Mouse (Mus musculus) olfactory bulb, adult 2 months (tissue): ENCODE measurements around the gene Krt8.

ENCODE experiments used
- CTCF ChIP-seq: fragments of 200-500 bp; IDR thresholded peaks from 2 replicates; pipeline ENCODE4 v1.5.1; 2012; ENCODE audit warnings: low read depth, mild to moderate bottlenecking, low read length, moderate library complexity; ENCODE audit not compliant: insufficient read depth
- POLR2A ChIP-seq: fragments of 200-500 bp; IDR thresholded peaks from 2 replicates; pipeline ENCODE4 v1.6.1; 2012; ENCODE audit warnings: mild to moderate bottlenecking, low read depth, low read length, moderate library complexity; ENCODE audit not compliant: insufficient read depth

DNA sequence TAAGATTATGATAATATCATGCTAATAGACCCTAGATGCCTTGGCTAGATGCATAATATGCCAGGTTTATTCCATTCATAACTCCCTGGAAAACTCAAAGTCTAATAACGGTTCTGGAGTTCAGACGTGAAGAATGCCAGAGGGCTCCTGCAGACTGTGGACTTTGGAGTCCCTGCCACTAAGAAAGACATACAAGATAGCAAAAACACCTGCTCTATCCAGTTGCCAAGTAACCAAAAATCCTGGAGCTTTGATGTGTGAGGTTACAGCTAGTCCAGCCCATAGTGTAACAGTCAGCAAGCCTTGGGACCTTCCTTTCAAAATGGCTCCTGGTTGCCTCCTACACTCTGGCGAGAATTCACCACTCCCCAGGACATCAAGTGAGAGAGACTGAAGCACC is 40.5 kb upstream of the Krt8 start:
- no peak for TF ChIP-seq CTCF
- TF ChIP-seq POLR2A: no peak
